In the genomic region with DNA sequence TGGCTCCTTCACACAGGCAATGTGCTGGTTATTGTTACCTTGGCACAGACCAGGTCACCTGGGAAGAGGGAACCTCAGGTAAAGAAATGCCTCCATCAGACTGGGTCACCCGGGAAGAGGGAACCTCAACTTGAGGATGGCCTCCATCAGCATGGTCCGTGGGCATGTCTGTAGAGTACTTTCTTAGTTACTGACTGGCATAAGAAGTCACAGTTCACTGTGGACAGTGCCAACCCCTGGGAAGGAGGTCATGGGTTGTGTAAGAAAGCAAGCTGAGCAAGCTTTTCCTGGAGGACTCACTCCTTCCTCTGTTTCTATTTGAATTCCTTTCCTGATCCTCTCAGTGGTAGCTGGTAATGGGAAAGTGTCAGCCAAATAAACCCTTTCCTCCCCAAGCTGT, we compare ENCODE assay signal across 15 mouse cellular contexts.
"Had no signal": no experiment of that assay in that cellular context is flagged by ENCODE, and none has a peak within 500 bp of the region (broad histone marks: within the 10 kb centered on the region; RNA-seq: fewer than 3 reads in every experiment).

No protein-coding gene starts in this region.

- H3K9ac ChIP-seq: neural tube, embryonic 15.5 days; stomach, embryonic 15.5 days had no signal

- H3K4me3 ChIP-seq: neural tube, embryonic 15.5 days; stomach, embryonic 15.5 days had no signal

- H3K36me3 ChIP-seq: neural tube, embryonic 15.5 days; stomach, embryonic 15.5 days had no signal

- DNase-seq: retina, postnatal 1 day; right cerebral cortex, adult 18-20 months; right cerebral cortex, postnatal 14 days; right cerebral cortex, postnatal 25 days; right cerebral cortex, postnatal 4 days; spleen, adult 18-20 months; thymus, adult 18-20 months; thymus, adult 2 months; thymus, postnatal 14 days; thymus, postnatal 25 days; thymus, postnatal 36 days; thymus, postnatal 4 days had no signal

- H3K4me2 ChIP-seq: neural tube, embryonic 15.5 days; stomach, embryonic 15.5 days had no signal

- H3K27ac ChIP-seq: neural tube, embryonic 15.5 days; stomach, embryonic 15.5 days; stomach, postnatal 0 days had no signal

- H3K9me3 ChIP-seq: neural tube, embryonic 15.5 days; stomach, embryonic 15.5 days had no signal

- H3K27me3 ChIP-seq: neural tube, embryonic 15.5 days; stomach, embryonic 15.5 days had no signal

- H3K4me1 ChIP-seq: neural tube, embryonic 15.5 days; stomach, embryonic 15.5 days had no signal
